Mouse (Mus musculus) testis, adult 2 months (tissue): Measurements from ENCODE around the gene Gm42372.

Source experiments
- CTCF ChIP-seq: fragments of 200-500 bp; IDR thresholded peaks from 2 replicates; pipeline ENCODE4 v1.5.1; 2012; ENCODE audit warnings: low read depth, mild to moderate bottlenecking, inconsistent platforms, low read length, moderate library complexity; ENCODE audit not compliant: control insufficient read depth, insufficient read depth, insufficient replicate concordance
- POLR2A ChIP-seq: fragments of 200-500 bp; IDR thresholded peaks from 2 replicates; pipeline ENCODE4 v1.6.1; 2012; ENCODE audit warnings: low read depth, mild to moderate bottlenecking, inconsistent platforms, low read length, moderate library complexity; ENCODE audit not compliant: control insufficient read depth

DNA sequence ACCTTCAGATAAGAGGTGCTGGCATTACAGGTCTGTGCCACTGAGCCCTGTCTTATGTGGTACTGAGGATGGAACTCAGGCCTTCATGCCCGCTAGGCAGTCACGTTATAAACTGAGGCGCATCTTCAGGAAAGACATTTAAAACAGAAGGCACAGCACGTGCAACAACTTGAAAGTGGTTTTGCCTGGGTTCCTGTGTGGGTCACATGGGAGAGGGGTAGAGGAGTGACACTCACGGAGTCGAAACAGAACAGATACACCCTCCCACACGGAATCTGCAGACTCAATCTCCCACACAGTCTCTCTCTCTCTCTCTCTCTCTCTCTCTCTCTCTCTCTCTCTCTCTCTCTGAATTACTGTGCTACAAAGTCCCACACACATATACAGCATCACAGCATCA is 47.4 kb downstream of the Gm42372 start:
- TF ChIP-seq POLR2A (no peak), CTCF (no peak)
